Mouse (Mus musculus) G1E-ER4 (cell line): ENCODE results near the gene Mcur1. TPM values are rescaled to one million over a fixed set of nuclear protein-coding genes. Genes with fewer than 3 reads are reported as not detected.

ENCODE experiments used
- GATA1 ChIP-seq: IDR thresholded peaks from one replicate; pipeline ENCODE4 v1.8.0; 2012; ENCODE audit warnings: low read length, inconsistent platforms
- polyA plus RNA-seq: library from polyadenylated mRNA; stranded (reverse); fragments of >175 nt; gene quantifications from 2 replicates; pipeline ENCODE4 v1.2.3, GENCODE M21; 2012

The Mcur1 gene
- polyA plus RNA-seq, 1 experiment, result 11.8 TPM

- no peak for TF ChIP-seq GATA1
Observed at GRCm38 (mm10) chr13:43549870-43550269, 10.1 kb downstream of the Mcur1 start.

- no peak for TF ChIP-seq GATA1
Observed at GRCm38 (mm10) chr13:43549078-43549698, 10.8 kb downstream of the Mcur1 start.

- no peak for TF ChIP-seq GATA1
Observed at GRCm38 (mm10) chr13:43548617-43549016, 11.4 kb downstream of the Mcur1 start.

- TF ChIP-seq GATA1, result no peak
Observed at GRCm38 (mm10) chr13:43546861-43547260, 13.1 kb downstream of the Mcur1 start.

- no peak for TF ChIP-seq GATA1
Observed at GRCm38 (mm10) chr13:43540205-43540815, 19.7 kb downstream of the Mcur1 start.

GRCm38 (mm10) chr13:43539409-43539808 lies 20.6 kb downstream of the Mcur1 start:
- TF ChIP-seq GATA1, result no peak

GRCm38 (mm10) chr13:43537854-43538253 lies 22.1 kb downstream of the Mcur1 start:
- TF ChIP-seq GATA1, result no peak

- no peak for TF ChIP-seq GATA1
Observed at GRCm38 (mm10) chr13:43534015-43534414, 26.0 kb downstream of the Mcur1 start.

- TF ChIP-seq GATA1, result no peak
Observed at GRCm38 (mm10) chr13:43530832-43531693, 28.9 kb downstream of the Mcur1 start.

GRCm38 (mm10) chr13:43530129-43530831 lies 29.7 kb downstream of the Mcur1 start:
- peak; percentile 90 for TF ChIP-seq GATA1

GRCm38 (mm10) chr13:43526289-43526688 lies 33.7 kb downstream of the Mcur1 start:
- no peak for TF ChIP-seq GATA1

- no peak for TF ChIP-seq GATA1
Observed at GRCm38 (mm10) chr13:43525363-43526134, 34.4 kb downstream of the Mcur1 start.

GRCm38 (mm10) chr13:43524491-43525362 lies 35.3 kb downstream of the Mcur1 start:
- no peak for TF ChIP-seq GATA1

GRCm38 (mm10) chr13:43523906-43524480 lies 36.0 kb downstream of the Mcur1 start:
- no peak for TF ChIP-seq GATA1
